Mouse (Mus musculus): ENCODE measurements at regions not wholly inside any gene's neighbourhood (a gene's known extent, or its start where the extent isn't known, plus 50 kb on each side); places are given as distances from the start of the nearest gene placed in this dataset.

- Histone ChIP-seq H3K4me3 (replicated peaks; ENCODE audit: insufficient read depth, low read depth, low read length) (no peak overlapping the region), H3K27ac (ENCODE audit: insufficient read depth, low read length) (no peak overlapping the region), H3K27me3 (ENCODE audit: control insufficient read depth, insufficient read depth, low read length) (no peaks in the 10 kb centered on the region), H3K4me1 (ENCODE audit: control insufficient read depth, insufficient read depth, low read length) (no peaks in the 10 kb centered on the region)
- DNase-seq: peak in 1 of 2 experiments; percentile 11
- TF ChIP-seq CTCF (IDR thresholded peaks at IDR 0.05; ENCODE audit: borderline replicate concordance, insufficient read depth, low read depth, low read length) (no peak), POLR2A (IDR thresholded peaks at IDR 0.05; ENCODE audit: borderline replicate concordance, insufficient read depth, low read length) (no peak)
- 73% methylated on average over 3 of the region's 3 CpGs for WGBS
Measured at GRCm38 (mm10) chr15:62468076-62468475, 1376.9 kb downstream of the Gsdmc2 start.

DNA sequence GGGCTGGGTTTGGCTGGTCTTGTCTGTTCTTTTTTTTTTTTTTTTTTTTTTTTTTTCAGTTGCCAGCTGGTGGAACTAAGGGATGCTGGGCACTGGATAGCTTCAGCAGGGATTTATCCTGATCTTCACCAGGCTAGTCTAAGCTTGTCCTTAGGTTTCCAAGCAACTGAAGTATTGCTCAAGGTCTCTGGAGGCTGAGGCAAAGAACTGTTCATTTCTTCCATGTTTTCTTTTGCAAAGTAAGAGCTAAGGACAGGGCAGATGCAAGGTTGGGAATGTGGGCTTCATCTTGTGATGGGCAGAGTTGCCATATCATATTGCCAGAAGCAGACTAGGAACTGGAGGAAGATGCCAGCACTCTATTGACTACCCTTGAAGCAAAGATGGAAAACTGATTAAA is 1378.1 kb downstream of the Gsdmc2 start:
- Histone ChIP-seq H3K27ac (ENCODE audit: insufficient read depth, low read length) (no peak overlapping the region), H3K27me3 (ENCODE audit: control insufficient read depth, insufficient read depth, low read length) (no peaks in the 10 kb centered on the region), H3K4me1 (ENCODE audit: control insufficient read depth, insufficient read depth, low read length) (no peaks in the 10 kb centered on the region), H3K4me3 (replicated peaks; ENCODE audit: insufficient read depth, low read depth, low read length) (no peak overlapping the region)
- TF ChIP-seq CTCF (IDR thresholded peaks at IDR 0.05; ENCODE audit: borderline replicate concordance, insufficient read depth, low read depth, low read length) (no peak), POLR2A (IDR thresholded peaks at IDR 0.05; ENCODE audit: borderline replicate concordance, insufficient read depth, low read length) (no peak)
- no peak for DNase-seq

- no peak for DNase-seq
- WGBS: 76% methylated on average over 6 of the region's 6 CpGs
- Histone ChIP-seq H3K27me3 (ENCODE audit: control insufficient read depth, insufficient read depth, low read length) (no peaks in the 10 kb centered on the region), H3K27ac (ENCODE audit: insufficient read depth, low read length) (no peak overlapping the region), H3K4me1 (ENCODE audit: control insufficient read depth, insufficient read depth, low read length) (no peaks in the 10 kb centered on the region), H3K4me3 (replicated peaks; ENCODE audit: insufficient read depth, low read depth, low read length) (no peak overlapping the region)
- no peak for TF ChIP-seq CTCF (IDR thresholded peaks at IDR 0.05; ENCODE audit: borderline replicate concordance, insufficient read depth, low read depth, low read length)
- no peak for TF ChIP-seq POLR2A (IDR thresholded peaks at IDR 0.05; ENCODE audit: borderline replicate concordance, insufficient read depth, low read length)
Measured at GRCm38 (mm10) chr15:62465026-62465839, 1379.7 kb downstream of the Gsdmc2 start.

- 3% methylated on average over 3 of the region's 3 CpGs for WGBS
- H3K4me3 ChIP-seq (replicated peaks; ENCODE audit: insufficient read depth, low read depth, low read length): no peak overlapping the region
- H3K27ac ChIP-seq (ENCODE audit: insufficient read depth, low read length): no peak overlapping the region
- H3K4me1 ChIP-seq (ENCODE audit: control insufficient read depth, insufficient read depth, low read length): no peaks in the 10 kb centered on the region
- peak; percentile 64 to 79 for DNase-seq
- TF ChIP-seq CTCF (IDR thresholded peaks at IDR 0.05; ENCODE audit: borderline replicate concordance, insufficient read depth, low read depth, low read length) (no peak), POLR2A (IDR thresholded peaks at IDR 0.05; ENCODE audit: borderline replicate concordance, insufficient read depth, low read length) (no peak)
- no peaks in the 10 kb centered on the region for H3K27me3 ChIP-seq (ENCODE audit: control insufficient read depth, insufficient read depth, low read length)
Measured at GRCm38 (mm10) chr15:62462698-62463097, 1382.3 kb downstream of the Gsdmc2 start.

DNA sequence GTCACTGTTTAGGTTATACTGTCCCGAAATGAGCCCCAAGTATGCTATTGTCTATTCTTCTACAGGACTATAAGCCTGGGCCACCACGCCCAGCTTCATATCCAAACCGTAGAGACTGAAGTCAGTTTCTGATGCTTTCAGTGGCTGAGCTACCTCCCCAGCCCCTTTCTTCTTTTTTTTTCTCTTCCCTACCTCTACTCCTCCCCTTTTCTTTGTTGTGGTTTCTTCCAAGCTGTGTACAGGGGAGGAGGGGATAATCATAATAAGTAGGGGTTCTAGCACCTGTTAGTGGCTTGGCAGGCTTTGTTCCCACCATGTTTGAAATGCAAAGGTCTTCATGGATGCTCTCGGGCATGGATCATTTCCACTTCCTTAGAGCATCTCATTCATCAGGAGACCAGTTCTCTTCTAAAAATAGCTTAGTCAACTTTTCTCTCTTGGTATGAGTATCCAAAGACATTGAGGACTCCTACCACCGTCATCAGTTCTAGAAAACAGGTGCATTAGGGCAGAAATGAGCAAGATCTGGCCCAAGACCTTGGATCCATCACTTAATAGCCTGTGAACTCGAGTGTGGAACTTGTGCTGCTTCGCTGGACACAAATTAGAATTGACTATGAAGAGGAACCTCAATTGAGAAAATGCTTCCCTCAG is 1383.5 kb downstream of the Gsdmc2 start:
- 94% methylated on average over 7 of the region's 7 CpGs for WGBS
- TF ChIP-seq CTCF (IDR thresholded peaks at IDR 0.05; ENCODE audit: borderline replicate concordance, insufficient read depth, low read depth, low read length) (no peak), POLR2A (IDR thresholded peaks at IDR 0.05; ENCODE audit: borderline replicate concordance, insufficient read depth, low read length) (no peak)
- no peak for DNase-seq
- H3K4me3 ChIP-seq (replicated peaks; ENCODE audit: insufficient read depth, low read depth, low read length): no peak overlapping the region
- no peaks in the 10 kb centered on the region for H3K27me3 ChIP-seq (ENCODE audit: control insufficient read depth, insufficient read depth, low read length)
- no peak overlapping the region for H3K27ac ChIP-seq (ENCODE audit: insufficient read depth, low read length)
- H3K4me1 ChIP-seq (ENCODE audit: control insufficient read depth, insufficient read depth, low read length): no peaks in the 10 kb centered on the region

DNA sequence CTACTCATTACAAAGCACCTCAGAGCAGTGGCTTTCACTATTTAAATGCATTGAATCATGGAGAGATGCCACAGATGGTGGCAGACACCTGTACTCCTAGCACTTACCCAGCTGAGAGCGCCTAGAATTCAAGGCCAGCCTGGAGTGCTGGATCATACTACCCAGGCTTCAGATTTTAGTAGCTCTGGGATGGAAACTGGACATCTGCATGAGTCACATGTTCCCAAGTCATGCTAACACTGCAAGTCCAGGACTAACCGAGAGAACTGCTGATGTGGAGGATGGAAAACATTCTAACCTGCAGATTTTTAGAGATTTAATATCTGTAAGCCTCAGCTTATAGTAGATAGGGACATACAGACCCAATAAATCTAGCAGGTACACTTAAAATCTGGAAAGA is 1384.3 kb downstream of the Gsdmc2 start:
- Histone ChIP-seq H3K27me3 (ENCODE audit: control insufficient read depth, insufficient read depth, low read length) (no peaks in the 10 kb centered on the region), H3K4me3 (replicated peaks; ENCODE audit: insufficient read depth, low read depth, low read length) (no peak overlapping the region), H3K27ac (ENCODE audit: insufficient read depth, low read length) (no peak overlapping the region), H3K4me1 (ENCODE audit: control insufficient read depth, insufficient read depth, low read length) (no peaks in the 10 kb centered on the region)
- no peak for DNase-seq
- WGBS: over 99% methylated on average over 2 of the region's 2 CpGs
- TF ChIP-seq POLR2A (IDR thresholded peaks at IDR 0.05; ENCODE audit: borderline replicate concordance, insufficient read depth, low read length) (no peak), CTCF (IDR thresholded peaks at IDR 0.05; ENCODE audit: borderline replicate concordance, insufficient read depth, low read depth, low read length) (no peak)

DNA sequence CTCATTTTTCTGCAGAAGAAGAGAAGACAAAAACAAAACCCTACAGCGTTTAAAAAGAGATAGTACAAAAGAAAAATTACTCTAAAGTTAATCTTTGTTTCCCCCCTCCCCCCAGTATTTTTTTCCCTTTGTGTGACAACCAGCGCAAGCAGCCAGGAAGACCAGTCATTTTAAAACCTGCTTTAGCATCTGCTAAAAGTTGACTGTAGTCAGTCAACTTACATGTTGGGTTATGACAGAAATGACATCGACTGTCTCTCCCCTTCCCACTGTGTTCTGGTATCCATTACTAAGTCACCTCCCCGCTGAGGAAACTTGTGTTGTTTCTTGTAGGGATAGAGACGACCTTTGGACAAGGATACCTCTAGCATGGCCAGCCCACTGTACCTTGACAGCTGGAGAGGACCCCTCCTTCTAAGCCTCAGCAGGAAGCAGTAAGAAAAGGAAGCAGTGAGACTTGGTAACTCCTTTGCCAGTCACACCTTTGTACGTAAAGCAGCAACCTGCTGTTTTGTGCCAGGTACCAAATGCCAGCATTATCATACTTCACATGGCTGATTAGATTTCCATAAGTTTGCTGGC is 1384.9 kb downstream of the Gsdmc2 start:
- Histone ChIP-seq H3K4me1 (ENCODE audit: control insufficient read depth, insufficient read depth, low read length) (no peaks in the 10 kb centered on the region), H3K4me3 (replicated peaks; ENCODE audit: insufficient read depth, low read depth, low read length) (no peak overlapping the region), H3K27ac (ENCODE audit: insufficient read depth, low read length) (no peak overlapping the region), H3K27me3 (ENCODE audit: control insufficient read depth, insufficient read depth, low read length) (no peaks in the 10 kb centered on the region)
- DNase-seq: no peak
- TF ChIP-seq POLR2A (IDR thresholded peaks at IDR 0.05; ENCODE audit: borderline replicate concordance, insufficient read depth, low read length) (no peak), CTCF (IDR thresholded peaks at IDR 0.05; ENCODE audit: borderline replicate concordance, insufficient read depth, low read depth, low read length) (no peak)
- 87% methylated on average over 6 of the region's 6 CpGs for WGBS

All from cerebellum, adult 2 months (tissue).